Mouse (Mus musculus): Measurements from ENCODE around the gene Fbxo21.

- TF ChIP-seq UBTF (IDR thresholded peaks at IDR 0.05; ENCODE audit: low read depth, low read length) (no peak), POLR2AphosphoS2 (IDR thresholded peaks at IDR 0.05; ENCODE audit: low read depth, low read length) (no peak), ETS1 (conservative IDR thresholded peaks at IDR 0.05; ENCODE audit: low read depth, low read length) (no peak), CTCF (conservative IDR thresholded peaks at IDR 0.05 in 1 of 2, IDR thresholded peaks at IDR 0.05 in 1 of 2; ENCODE audit: low read depth in 2 of 2, low read length in 2 of 2) (peak; percentile 79 to 85), RCOR1 (conservative IDR thresholded peaks at IDR 0.05; ENCODE audit: low read depth, low read length) (no peak), EP300 (IDR thresholded peaks at IDR 0.05; ENCODE audit: low read length) (no peak), NELFE (IDR thresholded peaks at IDR 0.05; ENCODE audit: low read depth, low read length) (no peak; the same call in 1 of the 2 replicates)
These were observed 25.5 kb downstream of the Fbxo21 start for GRCm38 (mm10) chr5:118002059-118002458.

All from CH12.LX (cell line).